22 mouse cellular contexts compared by ENCODE assay signal in the genomic region with DNA sequence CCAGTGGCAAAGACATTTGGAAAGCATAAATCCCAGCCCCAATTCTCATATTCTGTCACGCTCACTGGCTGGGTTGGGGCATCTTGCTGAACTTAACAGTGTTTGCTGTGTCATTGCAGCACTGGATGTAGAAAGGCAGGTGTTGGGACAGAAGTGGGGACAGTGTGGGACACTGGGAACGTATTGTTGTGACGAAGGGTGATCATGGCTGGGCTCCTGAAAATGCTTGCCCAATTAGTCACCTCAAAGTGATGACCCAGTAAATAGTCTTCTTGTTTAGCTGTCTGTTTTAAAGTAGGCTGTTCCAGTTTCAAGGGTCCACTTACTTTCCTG.
DNase-seq lines count a peak whose midpoint lies in the region; ATAC-seq and TF ChIP-seq lines count a peak whose summit lies in the region.
"Had no signal": no experiment of that assay in that cellular context is flagged by ENCODE, and none has a peak within 500 bp of the region (broad histone marks: within the 10 kb centered on the region; RNA-seq: fewer than 3 reads in every experiment).

No protein-coding gene starts in this region.

- H3K27me3 ChIP-seq in lung, embryonic 16.5 days (ENCODE audit: control insufficient read depth, insufficient read depth, low read depth, low read length), result no peaks in the 10 kb centered on the region
- no peaks in the 10 kb centered on the region for H3K27me3 ChIP-seq in limb, embryonic 11.5 days (ENCODE audit: control insufficient read depth, insufficient read depth, low read length)
- H3K27me3 ChIP-seq: CH12.LX; heart, embryonic 15.5 days; hindbrain, embryonic 15.5 days; liver, embryonic 15.5 days; midbrain, embryonic 15.5 days; Patski had no signal

- no peak for TF ChIP-seq CTCF in gastrocnemius, adult 2 months (IDR thresholded peaks at IDR 0.05)

- WGBS in lung, embryonic 16.5 days, result 53% methylated on average over 3 of the region's 3 CpGs
- 67% methylated on average over 3 of the region's 3 CpGs for WGBS in limb, embryonic 11.5 days

- no peak for DNase-seq in gastrocnemius, adult 2 months
- no peak for DNase-seq in gastrocnemius, postnatal 25 days
- no peak for DNase-seq in lung, postnatal 4 days
- DNase-seq in limb, embryonic 11.5 days (ENCODE audit: low spot score), result no peak
- DNase-seq in urinary bladder, adult 18-20 months (ENCODE audit: low spot score in 2 of 2), result no peak
- DNase-seq in cerebellum, postnatal 25 days, result no peak
- DNase-seq: cerebellum, adult 11 months; heart, postnatal 36 days; kidney, adult 9 months; layer of hippocampus, postnatal 36 days; right cerebral cortex, postnatal 14 days had no signal

- no peaks in the 10 kb centered on the region for H3K9me3 ChIP-seq in lung, embryonic 16.5 days (ENCODE audit: control insufficient read depth, low read length)
- H3K9me3 ChIP-seq in limb, embryonic 11.5 days (ENCODE audit: control insufficient read depth, low read length), result no peaks in the 10 kb centered on the region
- H3K9me3 ChIP-seq: G1E; heart, embryonic 15.5 days; hindbrain, embryonic 15.5 days; liver, embryonic 15.5 days; midbrain, embryonic 15.5 days had no signal

- intact Hi-C loops in gastrocnemius, adult 2 months (cut with DNase I), result no loop called here

- no peaks in the 10 kb centered on the region for H3K36me3 ChIP-seq in lung, embryonic 16.5 days (ENCODE audit: control insufficient read depth, insufficient read depth, low read length)
- H3K36me3 ChIP-seq in limb, embryonic 11.5 days (ENCODE audit: control insufficient read depth, insufficient read depth, low read length), result no peaks in the 10 kb centered on the region
- H3K36me3 ChIP-seq: G1E; heart, embryonic 15.5 days; hindbrain, embryonic 15.5 days; liver, embryonic 15.5 days; midbrain, embryonic 15.5 days had no signal

- H3K9ac ChIP-seq in lung, embryonic 16.5 days (ENCODE audit: low read length), result no peak overlapping the region
- no peak overlapping the region for H3K9ac ChIP-seq in limb, embryonic 11.5 days (ENCODE audit: low read length)
- H3K9ac ChIP-seq: heart, embryonic 15.5 days; liver, embryonic 15.5 days; midbrain, embryonic 15.5 days had no signal

- ATAC-seq in lung, embryonic 16.5 days (ENCODE audit: low read depth), result no peak
- no peak for ATAC-seq in limb, embryonic 11.5 days (ENCODE audit: insufficient number of reproducible peaks, low FRiP score, low TSS enrichment, low read depth)
- ATAC-seq: intestine, embryonic 16.5 days; Patski had no signal

- H3K27ac ChIP-seq in gastrocnemius, adult 2 months, result peak overlapping the region; percentile 80
- no peak overlapping the region for H3K27ac ChIP-seq in lung, embryonic 16.5 days (ENCODE audit: low read length)
- H3K27ac ChIP-seq in limb, embryonic 11.5 days (replicated peaks; ENCODE audit: low read depth, low read length), result 0 out of 2 replicates have a peak overlapping the region, but pooled peaks have one; percentile 1
- H3K27ac ChIP-seq: heart, embryonic 15.5 days; hindbrain, embryonic 15.5 days; liver, embryonic 15.5 days; macrophage; midbrain, embryonic 15.5 days; stomach, postnatal 0 days had no signal

- peak overlapping the region; percentile 57; the same call in 1 of the 2 replicates for H3K4me3 ChIP-seq in gastrocnemius, adult 2 months
- H3K4me3 ChIP-seq in lung, embryonic 16.5 days (ENCODE audit: low read length), result no peak overlapping the region
- H3K4me3 ChIP-seq in limb, embryonic 11.5 days (ENCODE audit: low read depth, low read length), result no peak overlapping the region
- H3K4me3 ChIP-seq: heart, embryonic 15.5 days; hindbrain, embryonic 15.5 days; liver, embryonic 15.5 days; midbrain, embryonic 15.5 days had no signal

- no peaks in the 10 kb centered on the region; the same call in 1 of the 2 replicates for H3K4me1 ChIP-seq in lung, embryonic 16.5 days (replicated peaks; ENCODE audit: control insufficient read depth, insufficient read depth, low read length)
- H3K4me1 ChIP-seq in limb, embryonic 11.5 days (ENCODE audit: control insufficient read depth, insufficient read depth, low read length), result peaks cover 16% of the 10 kb centered on the region
- H3K4me1 ChIP-seq: heart, embryonic 15.5 days; liver, embryonic 15.5 days had no signal

- H3K4me2 ChIP-seq in lung, embryonic 16.5 days (ENCODE audit: low read depth, low read length), result peak overlapping the region; percentile 30
- H3K4me2 ChIP-seq in limb, embryonic 11.5 days (ENCODE audit: low read depth, severe bottlenecking), result no peak overlapping the region
- H3K4me2 ChIP-seq: liver, embryonic 15.5 days had no signal
